Mouse (Mus musculus) gastrocnemius, postnatal 25 days (tissue): ENCODE data around the gene Mtg2. TPM values are rescaled to one million over a fixed set of nuclear protein-coding genes. Genes with fewer than 3 reads are reported as not detected.
A peak's percentile ranks its signal among the peaks of the same experiment; 100 is the strongest.

Experiments used
- DNase-seq: peaks from one replicate; pipeline ENCODE4 v3.0.0; 2022
- total RNA-seq, 2 experiments: library from RNA; stranded (reverse); gene quantifications; 1 replicate in 1 of 2; 2 replicates in 1 of 2; pipeline ENCODE4 v1.2.3; 2021

Gene Mtg2
- total RNA-seq, 2 experiments from 2014 or later: 12.5 to 13.2 TPM

DNA sequence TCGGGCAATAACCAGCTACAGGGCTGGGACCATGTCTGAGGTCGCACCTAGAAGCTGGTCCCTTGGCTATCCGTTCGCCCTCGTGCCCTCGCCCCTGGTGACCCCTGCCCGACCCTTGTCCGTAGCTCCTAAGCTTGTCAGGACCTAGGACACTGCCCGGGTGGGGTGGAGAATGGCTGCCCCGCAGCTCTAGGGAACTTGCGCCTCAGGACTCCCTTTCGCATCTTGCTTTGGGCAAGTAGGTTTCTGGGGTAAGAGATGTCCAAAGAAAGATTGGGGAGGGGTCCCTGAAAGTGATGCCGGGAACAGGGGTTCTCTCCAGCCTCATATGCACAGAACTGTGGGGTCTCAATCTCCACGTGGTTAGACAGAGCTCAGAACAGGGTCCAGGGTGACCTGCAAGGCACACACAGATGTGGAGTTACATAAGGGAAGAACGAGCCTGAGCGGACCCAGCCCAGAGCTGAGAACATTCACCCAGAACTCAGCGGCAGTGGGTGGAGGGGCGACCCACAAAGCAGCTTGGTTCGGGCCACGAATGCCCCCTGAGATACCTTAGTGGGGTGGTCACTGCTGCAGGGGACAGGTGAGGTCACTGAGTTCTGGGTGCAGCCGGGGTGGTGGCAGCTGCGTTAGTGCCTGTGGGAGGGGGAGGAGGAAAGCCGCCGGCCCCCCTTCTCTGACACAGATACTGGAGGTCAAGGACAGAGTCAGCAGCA lies 34.4 kb downstream of the Mtg2 start:
- no peak for DNase-seq

DNA sequence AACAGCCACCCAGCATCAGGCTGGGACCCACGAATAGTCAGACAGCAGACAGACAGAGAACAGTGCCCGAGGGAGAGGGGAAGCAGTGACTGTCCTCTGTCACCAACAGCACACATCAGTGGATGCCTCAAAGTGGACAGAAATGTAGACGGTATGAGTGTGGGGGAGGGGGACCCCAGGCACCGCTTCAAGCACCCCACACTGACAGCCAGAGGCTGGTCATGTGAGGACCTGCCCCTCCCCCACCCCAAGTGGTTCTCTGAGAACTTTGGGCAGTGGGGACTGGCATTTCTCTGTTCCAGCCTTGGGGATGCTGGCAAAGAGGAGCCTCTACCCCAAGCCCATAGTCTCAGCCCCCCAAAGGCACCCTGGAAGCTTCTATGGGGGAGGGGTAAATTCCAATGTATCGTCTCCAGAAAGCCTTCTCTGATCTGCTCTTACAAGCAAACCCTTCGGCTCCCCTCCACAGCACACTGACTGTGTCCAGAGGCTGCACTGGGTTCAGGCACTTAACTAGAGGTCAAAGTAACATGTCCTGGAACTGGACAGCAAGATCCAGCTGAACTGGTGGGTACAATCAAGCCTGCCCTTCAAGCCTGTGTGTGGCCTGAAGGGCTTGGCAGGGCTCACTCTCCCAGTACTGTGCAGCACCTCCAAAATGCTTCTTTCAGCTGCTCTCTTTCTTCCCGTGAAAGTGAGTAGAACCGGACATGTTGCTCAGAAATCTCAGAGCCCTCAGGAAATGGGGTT lies 35.2 kb downstream of the Mtg2 start:
- DNase-seq: no peak

DNA sequence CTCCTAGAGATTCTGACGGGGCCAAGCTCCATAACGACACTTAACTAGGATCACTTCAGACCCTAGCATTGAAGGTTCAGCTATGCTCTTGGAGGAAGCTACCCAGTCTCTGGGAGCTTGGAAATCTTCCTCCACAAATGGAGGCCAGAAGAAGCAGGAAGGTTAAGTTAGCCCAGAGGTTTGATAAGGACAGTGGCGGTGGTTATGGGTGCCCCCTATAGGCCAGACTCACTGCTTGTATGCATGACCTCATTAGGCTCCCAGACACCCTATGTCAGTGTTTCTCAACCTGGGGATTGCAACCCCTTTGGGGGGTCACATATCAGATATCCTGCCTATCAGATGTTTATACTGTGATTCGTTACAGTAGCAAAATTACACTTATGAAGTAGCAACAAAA lies 36.7 kb downstream of the Mtg2 start:
- no peak for DNase-seq

- no peak for DNase-seq
Observed at GRCm38 (mm10) chr2:180108285-180108684, 37.9 kb downstream of the Mtg2 start.

DNA sequence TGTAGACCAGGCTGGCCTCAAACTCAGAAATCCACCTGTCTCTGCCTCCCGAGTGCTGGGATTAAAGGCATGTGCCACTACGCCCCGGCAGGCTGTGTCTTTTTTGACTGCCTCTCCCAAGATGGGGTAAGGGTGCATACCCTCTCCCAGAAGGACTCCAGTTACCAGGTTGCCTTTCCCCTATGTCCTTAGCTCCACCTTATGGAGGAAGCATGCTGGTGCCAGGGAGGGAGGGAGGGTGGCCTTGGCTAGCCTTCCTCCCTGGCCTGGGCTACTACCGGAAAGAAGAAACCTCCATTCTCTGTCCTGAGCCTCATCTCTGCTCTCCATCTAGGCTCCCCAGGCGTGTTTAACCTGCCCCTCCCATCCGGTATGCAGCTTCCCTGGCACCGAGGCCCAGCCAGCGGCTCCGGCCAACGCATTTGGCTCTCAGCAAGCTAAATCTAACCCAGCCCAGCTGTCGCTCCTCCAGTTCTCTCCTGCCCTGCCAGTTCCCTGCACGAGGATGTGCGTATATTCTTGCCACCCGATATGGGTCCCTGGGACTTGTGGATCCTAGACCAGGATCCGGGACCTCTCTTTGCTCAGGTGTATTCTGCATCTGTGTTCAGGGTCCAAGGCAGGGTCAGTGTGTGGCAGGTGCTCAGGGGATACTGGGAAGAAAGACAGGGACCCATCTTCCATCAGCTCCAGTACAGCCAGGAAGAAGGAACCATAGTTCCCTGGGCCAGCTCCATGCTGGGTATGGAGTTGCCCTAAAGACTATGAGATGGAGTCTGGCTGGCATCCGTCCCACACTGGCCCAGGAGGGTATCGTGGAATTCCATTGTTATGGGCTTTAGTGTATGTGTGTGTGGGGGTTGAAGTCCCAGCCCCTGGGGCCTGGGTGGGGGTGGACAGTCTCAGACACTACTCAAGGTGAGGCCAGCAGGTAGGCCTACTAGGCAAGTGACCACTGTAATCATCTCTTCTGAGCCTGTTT lies 43.8 kb downstream of the Mtg2 start:
- peak; percentile 93 for DNase-seq

GRCm38 (mm10) chr2:180115279-180115678 lies 44.9 kb downstream of the Mtg2 start:
- no peak for DNase-seq

GRCm38 (mm10) chr2:180116081-180116493 lies 45.7 kb downstream of the Mtg2 start:
- DNase-seq: no peak

DNA sequence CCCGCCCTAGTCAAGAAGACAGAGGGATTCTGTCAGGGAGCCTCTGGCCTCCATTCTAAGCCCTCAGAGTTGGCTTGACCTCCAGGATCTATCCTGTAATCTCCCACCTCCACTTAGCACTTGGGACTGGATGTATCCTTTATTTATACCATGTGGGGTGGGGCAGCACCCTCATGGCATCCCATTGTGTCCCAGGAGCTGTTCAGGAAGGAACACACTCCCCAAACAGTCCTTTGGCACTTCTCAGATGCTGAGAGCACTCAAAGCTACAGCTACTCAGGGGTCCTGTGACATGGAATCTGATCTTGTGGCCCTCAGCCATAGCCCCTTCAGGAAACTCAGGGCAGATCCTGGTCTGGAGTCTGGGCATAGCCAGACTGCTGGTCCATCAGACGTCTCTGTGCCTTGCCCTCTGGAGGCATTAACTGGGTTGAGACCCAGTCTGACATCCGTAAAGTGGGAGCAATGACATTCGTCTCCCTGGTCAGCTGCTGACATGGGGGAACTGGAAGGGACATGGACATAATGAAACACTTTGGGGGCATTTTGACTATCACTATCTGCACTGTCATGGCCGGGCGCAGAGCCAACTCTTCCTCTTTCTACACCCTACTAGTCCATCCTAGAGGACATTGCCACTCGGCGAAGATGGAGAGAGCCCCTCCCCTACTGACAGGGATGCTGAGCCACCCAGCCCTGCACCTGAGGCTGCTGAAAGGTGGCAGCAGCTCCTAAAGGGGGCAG lies 46.5 kb downstream of the Mtg2 start:
- no peak for DNase-seq

GRCm38 (mm10) chr2:180117485-180118194 lies 47.3 kb downstream of the Mtg2 start:
- DNase-seq: no peak

- DNase-seq: peak; percentile 100
Observed at GRCm38 (mm10) chr2:180118661-180119438, 48.5 kb downstream of the Mtg2 start, which contains the start of gene Osbpl2. Gene Osbpl2, plus strand, starts transcription at chr2:180119306.

DNA sequence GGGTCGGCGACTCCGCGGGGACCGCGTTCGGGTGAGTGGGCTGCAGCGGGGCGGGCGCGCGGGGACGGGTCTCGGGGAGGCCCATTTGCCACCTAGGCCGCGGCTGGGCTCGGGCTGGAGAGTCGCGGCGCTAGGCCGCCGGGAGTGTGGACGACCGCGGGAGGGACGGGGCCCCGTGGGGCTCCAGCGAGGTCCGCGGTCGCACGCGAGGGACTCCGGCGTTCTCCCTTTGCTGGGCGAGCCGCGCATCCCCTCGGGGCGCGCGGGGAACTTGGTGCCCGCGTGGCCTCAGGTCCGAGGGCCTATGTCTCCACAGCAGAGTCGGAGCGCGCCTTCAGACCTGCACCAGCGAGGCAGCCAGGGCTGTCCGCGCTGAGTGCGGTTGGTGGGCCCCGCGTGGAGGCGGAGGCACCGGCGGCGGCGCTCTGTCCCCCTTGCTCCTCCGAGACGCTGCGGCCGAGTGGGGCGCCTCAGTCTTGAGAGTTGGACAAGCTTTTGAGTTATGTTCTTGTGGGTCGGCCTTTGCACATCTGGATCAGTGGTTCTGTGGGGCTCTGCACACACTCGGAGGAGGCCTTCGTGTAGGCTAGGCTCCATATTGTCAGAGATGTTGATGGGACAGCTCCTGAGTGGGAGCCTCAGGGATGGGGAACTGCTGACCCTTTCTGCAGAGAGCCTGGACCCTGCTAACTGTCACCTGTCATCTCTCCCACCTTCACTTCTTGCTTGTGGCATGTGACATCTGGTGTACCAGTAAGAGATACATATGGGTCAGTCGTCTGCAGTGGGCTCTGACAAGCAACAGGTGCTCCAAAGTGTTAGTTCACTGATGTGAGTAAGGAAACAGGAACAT lies 49.3 kb downstream of the Mtg2 start:
- DNase-seq: no peak

DNA sequence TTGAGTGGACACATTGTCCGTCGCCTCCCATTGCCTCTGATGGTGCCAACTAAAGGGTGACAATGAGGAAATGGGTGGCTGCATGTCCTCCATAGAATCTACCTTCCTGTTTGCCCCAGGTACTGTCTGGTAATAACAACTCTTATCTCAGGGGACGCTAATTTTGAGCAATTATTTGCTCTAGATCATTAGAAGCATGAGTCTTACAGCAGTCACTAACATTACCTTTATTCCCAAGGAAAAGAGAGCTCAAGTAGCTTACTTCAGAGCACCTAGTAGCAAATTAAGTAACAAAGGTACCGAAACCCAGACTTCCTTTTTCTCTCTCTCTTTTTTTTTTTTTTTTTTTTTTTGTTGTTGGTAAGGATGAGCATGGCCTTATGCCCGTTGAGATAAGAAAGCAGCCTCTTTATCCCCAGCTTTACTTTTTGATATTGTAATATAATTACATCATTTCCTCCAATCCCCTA lies 49.9 kb downstream of the Mtg2 start:
- DNase-seq: no peak

GRCm38 (mm10) chr2:180124192-180124591 lies 53.8 kb downstream of the Mtg2 start:
- no peak for DNase-seq

DNA sequence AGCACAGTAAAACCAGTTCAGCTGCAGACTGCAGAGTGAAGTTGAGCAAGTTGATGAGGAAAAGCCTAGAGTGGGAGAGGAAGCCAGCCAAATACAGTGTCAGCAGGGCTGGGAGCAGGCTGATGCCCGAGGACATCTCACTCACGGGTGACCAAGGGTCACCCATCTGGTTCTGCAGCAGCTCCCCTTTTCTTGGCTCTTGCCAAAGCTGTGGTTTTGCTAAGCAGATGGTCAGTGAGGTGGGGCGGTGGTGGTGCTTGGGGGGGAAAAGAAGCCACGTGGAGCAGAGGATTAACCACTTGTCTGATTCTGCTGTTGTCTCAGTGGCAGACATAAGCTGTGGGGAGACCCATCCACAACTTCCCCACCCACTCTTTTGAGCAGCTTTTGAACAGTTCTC lies 55.8 kb downstream of the Mtg2 start:
- DNase-seq: peak; percentile 74

GRCm38 (mm10) chr2:180127675-180128074 lies 57.3 kb downstream of the Mtg2 start:
- no peak for DNase-seq

DNA sequence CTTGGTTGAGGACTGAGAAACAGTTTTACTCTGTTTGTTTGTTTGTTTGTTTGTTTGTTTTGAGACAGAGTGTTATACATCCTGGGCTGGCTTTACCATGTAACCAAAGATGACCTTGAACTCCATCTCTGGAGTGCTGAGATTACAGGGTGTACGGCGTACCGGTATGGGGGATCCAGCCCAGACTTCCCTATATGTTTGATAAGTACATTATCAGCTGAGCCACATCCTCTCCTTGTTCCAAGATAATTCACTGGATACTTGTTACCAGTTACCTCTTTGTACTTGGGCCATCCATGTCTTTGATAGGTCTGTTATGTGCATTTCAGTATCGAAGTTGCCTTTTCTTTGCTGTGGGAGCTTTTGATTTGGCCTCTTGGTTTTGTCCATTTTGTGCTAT lies 62.8 kb downstream of the Mtg2 start:
- DNase-seq: no peak

- no peak for DNase-seq
Observed at GRCm38 (mm10) chr2:180133911-180134310, 63.5 kb downstream of the Mtg2 start.

GRCm38 (mm10) chr2:180135414-180135813 lies 65.0 kb downstream of the Mtg2 start:
- no peak for DNase-seq
